Mouse (Mus musculus): ENCODE measurements around the gene Cst12. TPM values are rescaled to one million over a fixed set of nuclear protein-coding genes. Genes with fewer than 3 reads are reported as not detected.

Cst12 gene
- polyA plus RNA-seq, 1 experiment = not detected

- WGBS = 16% methylated on average over 1 of the region's 1 CpGs
- TF ChIP-seq POLR2A (IDR thresholded peaks at IDR 0.05; ENCODE audit: insufficient read depth, low read depth, low read length) = no peak
- TF ChIP-seq CTCF (IDR thresholded peaks at IDR 0.05; ENCODE audit: insufficient read depth, low read depth, low read length) = no peak
- Histone ChIP-seq H3K4me1 (ENCODE audit: control insufficient read depth, insufficient read depth, low read length) (no peaks in the 10 kb centered on the region), H3K27ac (ENCODE audit: insufficient read depth, low read depth, low read length) (no peak within 1 kb of the TSS), H3K4me3 (ENCODE audit: insufficient read depth, low read depth, low read length) (no peak within 1 kb of the TSS)
Observed at GRCm38 (mm10) chr2:148781709-148782108, 7.5 kb upstream of the Cst12 start, which contains the start of gene 8030411F24Rik. Gene 8030411F24Rik, plus strand, starts transcription at chr2:148782009.

GRCm38 (mm10) chr2:148798485-148798884, 9.3 kb downstream of the Cst12 start, which contains the start of gene Cst8:
Gene Cst8, plus strand, starts transcription at chr2:148798785.
- WGBS = 100% methylated on average over 1 of the region's 1 CpGs
- TF ChIP-seq CTCF (IDR thresholded peaks at IDR 0.05; ENCODE audit: insufficient read depth, low read depth, low read length) (no peak), POLR2A (IDR thresholded peaks at IDR 0.05; ENCODE audit: insufficient read depth, low read depth, low read length) (no peak)
- Histone ChIP-seq H3K4me3 (ENCODE audit: insufficient read depth, low read depth, low read length) (no peak within 1 kb of the TSS), H3K4me1 (ENCODE audit: control insufficient read depth, insufficient read depth, low read length) (no peaks in the 10 kb centered on the region), H3K27ac (ENCODE audit: insufficient read depth, low read depth, low read length) (no peak within 1 kb of the TSS)

DNA sequence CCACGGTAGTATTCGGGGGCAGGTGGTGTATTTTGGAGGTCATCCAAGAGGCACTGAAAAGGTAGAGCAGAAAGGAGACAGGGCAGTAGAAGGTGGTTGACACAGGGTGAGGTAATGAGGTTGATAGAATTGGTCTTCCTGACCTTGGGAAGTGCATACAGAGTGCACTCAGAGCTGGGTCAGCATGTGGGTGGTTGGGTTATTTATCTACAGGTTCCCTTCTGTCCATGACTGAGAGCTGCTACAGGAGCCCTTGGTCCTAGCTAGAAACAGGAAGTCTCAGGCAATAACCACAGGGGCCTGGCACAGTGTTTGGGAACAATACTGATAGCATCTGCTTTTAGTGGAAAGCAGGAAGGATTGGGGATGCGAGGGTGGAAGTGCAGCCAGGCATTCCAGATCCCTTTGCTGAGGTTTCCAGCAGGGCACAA, 12.3 kb downstream of the Cst12 start:
- no peak for TF ChIP-seq CTCF (IDR thresholded peaks at IDR 0.05; ENCODE audit: insufficient read depth, low read depth, low read length)
- no peak overlapping the region for H3K27ac ChIP-seq (ENCODE audit: insufficient read depth, low read depth, low read length)
- no peaks in the 10 kb centered on the region for H3K4me1 ChIP-seq (ENCODE audit: control insufficient read depth, insufficient read depth, low read length)
- H3K4me3 ChIP-seq (ENCODE audit: insufficient read depth, low read depth, low read length) = no peak overlapping the region
- 55% methylated on average over 3 of the region's 3 CpGs for WGBS

- Histone ChIP-seq H3K4me3 (ENCODE audit: insufficient read depth, low read depth, low read length) (no peak overlapping the region), H3K4me1 (ENCODE audit: control insufficient read depth, insufficient read depth, low read length) (no peaks in the 10 kb centered on the region), H3K27ac (ENCODE audit: insufficient read depth, low read depth, low read length) (no peak overlapping the region)
- 72% methylated on average over 6 of the region's 6 CpGs for WGBS
- no peak for TF ChIP-seq POLR2A (IDR thresholded peaks at IDR 0.05; ENCODE audit: insufficient read depth, low read depth, low read length)
- TF ChIP-seq CTCF (IDR thresholded peaks at IDR 0.05; ENCODE audit: insufficient read depth, low read depth, low read length) = no peak
Observed at GRCm38 (mm10) chr2:148806696-148807095, 17.5 kb downstream of the Cst12 start.

DNA sequence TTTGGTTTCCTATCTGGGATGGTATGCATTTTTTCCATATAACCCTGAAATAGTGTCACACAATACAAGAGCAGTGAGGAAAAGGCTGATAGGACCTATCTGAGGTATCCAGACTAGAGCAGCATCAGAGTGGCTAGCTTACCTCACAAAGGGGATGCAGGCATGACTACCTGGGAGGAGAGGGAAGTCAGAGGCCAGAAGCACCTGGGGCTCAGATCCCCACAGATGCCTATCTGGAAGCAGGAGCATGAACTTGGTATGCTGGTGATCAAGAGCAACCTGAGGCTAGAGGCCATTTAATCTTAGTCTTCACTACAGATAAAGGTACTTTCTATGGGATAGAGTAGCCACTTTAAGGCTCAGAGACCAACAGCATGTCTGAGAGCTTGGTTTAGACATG, 30.7 kb downstream of the Cst12 start, which contains the start of gene Cst13:
TSS of gene Cst13 (plus strand) at position 173 of the 400 bp plus-strand sequence.
- no peaks in the 10 kb centered on the region for H3K4me1 ChIP-seq (ENCODE audit: control insufficient read depth, insufficient read depth, low read length)
- no peak within 1 kb of the TSS for H3K27ac ChIP-seq (ENCODE audit: insufficient read depth, low read depth, low read length)
- no peak within 1 kb of the TSS for H3K4me3 ChIP-seq (ENCODE audit: insufficient read depth, low read depth, low read length)
- no peak for TF ChIP-seq CTCF (IDR thresholded peaks at IDR 0.05; ENCODE audit: insufficient read depth, low read depth, low read length)
- no peak for TF ChIP-seq POLR2A (IDR thresholded peaks at IDR 0.05; ENCODE audit: insufficient read depth, low read depth, low read length)

- WGBS = 82% methylated on average over 1 of the region's 1 CpGs
- Histone ChIP-seq H3K4me3 (ENCODE audit: insufficient read depth, low read depth, low read length) (no peak overlapping the region), H3K27ac (ENCODE audit: insufficient read depth, low read depth, low read length) (no peak overlapping the region), H3K4me1 (ENCODE audit: control insufficient read depth, insufficient read depth, low read length) (no peaks in the 10 kb centered on the region)
- TF ChIP-seq POLR2A (IDR thresholded peaks at IDR 0.05; ENCODE audit: insufficient read depth, low read depth, low read length) (no peak), CTCF (IDR thresholded peaks at IDR 0.05; ENCODE audit: insufficient read depth, low read depth, low read length) (no peak)
Observed at GRCm38 (mm10) chr2:148825986-148826385, 36.8 kb downstream of the Cst12 start.

GRCm38 (mm10) chr2:148834912-148835311, 45.8 kb downstream of the Cst12 start, which contains the start of gene Cst9:
Gene Cst9, plus strand, starts transcription at chr2:148835147.
- Histone ChIP-seq H3K4me3 (ENCODE audit: insufficient read depth, low read depth, low read length) (no peak within 1 kb of the TSS), H3K27ac (ENCODE audit: insufficient read depth, low read depth, low read length) (no peak within 1 kb of the TSS), H3K4me1 (ENCODE audit: control insufficient read depth, insufficient read depth, low read length) (no peaks in the 10 kb centered on the region)
- WGBS = 73% methylated on average over 4 of the region's 4 CpGs
- no peak for TF ChIP-seq POLR2A (IDR thresholded peaks at IDR 0.05; ENCODE audit: insufficient read depth, low read depth, low read length)
- no peak for TF ChIP-seq CTCF (IDR thresholded peaks at IDR 0.05; ENCODE audit: insufficient read depth, low read depth, low read length)

- WGBS = 86% methylated on average over 5 of the region's 5 CpGs
- no peaks in the 10 kb centered on the region for H3K4me1 ChIP-seq (ENCODE audit: control insufficient read depth, insufficient read depth, low read length)
- TF ChIP-seq CTCF (IDR thresholded peaks at IDR 0.05; ENCODE audit: insufficient read depth, low read depth, low read length) (no peak), POLR2A (IDR thresholded peaks at IDR 0.05; ENCODE audit: insufficient read depth, low read depth, low read length) (no peak)
Observed at GRCm38 (mm10) chr2:148838075-148838777, 49.1 kb downstream of the Cst12 start.

DNA sequence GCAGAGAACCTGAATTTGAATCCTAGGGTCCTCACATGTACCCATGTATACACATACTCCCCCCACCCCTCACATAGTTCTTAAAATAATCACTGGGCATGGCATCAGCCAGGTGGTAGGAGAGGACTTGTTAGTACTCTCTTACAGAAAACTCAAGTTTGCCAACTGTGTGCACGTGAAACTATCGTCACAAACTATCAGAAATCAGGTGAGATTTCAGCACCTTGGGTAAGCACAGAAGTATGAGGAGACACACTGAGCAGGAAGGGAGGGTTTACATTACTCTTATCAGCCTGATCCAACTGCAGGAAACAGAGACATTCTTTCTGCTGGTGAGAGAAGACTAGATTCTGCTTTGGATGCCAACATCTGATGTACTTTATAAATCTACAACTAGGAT, 50.1 kb downstream of the Cst12 start:
- WGBS = 86% methylated on average over 2 of the region's 2 CpGs
- no peaks in the 10 kb centered on the region for H3K4me1 ChIP-seq (ENCODE audit: control insufficient read depth, insufficient read depth, low read length)
- no peak overlapping the region for H3K4me3 ChIP-seq (ENCODE audit: insufficient read depth, low read depth, low read length)
- no peak for TF ChIP-seq POLR2A (IDR thresholded peaks at IDR 0.05; ENCODE audit: insufficient read depth, low read depth, low read length)
- TF ChIP-seq CTCF (IDR thresholded peaks at IDR 0.05; ENCODE audit: insufficient read depth, low read depth, low read length) = no peak
- no peak overlapping the region for H3K27ac ChIP-seq (ENCODE audit: insufficient read depth, low read depth, low read length)

More at GRCm38 (mm10) chr2:148838075-148838777, 49.1 kb downstream of the Cst12 start:
- no peak overlapping the region for H3K27ac ChIP-seq (ENCODE audit: insufficient read depth, low read depth, low read length)
- H3K4me3 ChIP-seq (ENCODE audit: insufficient read depth, low read depth, low read length) = no peak overlapping the region

Other genes with a start within 250 kb of the Cst12 start
- gene Nxt1, start 116.8 kb upstream of the Cst12 start, polyA plus RNA-seq (2012; ENCODE audit: insufficient read depth, insufficient read length, low replicate concordance, missing spikeins) = not detected in 2 replicates
- not detected in 2 replicates for gene Gzf1, start 108.3 kb upstream of the Cst12 start, polyA plus RNA-seq (2012; ENCODE audit: insufficient read depth, insufficient read length, low replicate concordance, missing spikeins)
- 141 and 208 TPM in 2 replicates for gene Napb, start 56.9 kb upstream of the Cst12 start, polyA plus RNA-seq (2012; ENCODE audit: insufficient read depth, insufficient read length, low replicate concordance, missing spikeins)
- gene Cstl1, start 39.0 kb upstream of the Cst12 start, polyA plus RNA-seq (2012; ENCODE audit: insufficient read depth, insufficient read length, low replicate concordance, missing spikeins) = not detected in 2 replicates
- gene Cst11, start 17.9 kb upstream of the Cst12 start, polyA plus RNA-seq (2012; ENCODE audit: insufficient read depth, insufficient read length, low replicate concordance, missing spikeins) = not detected in 2 replicates
- not detected in 2 replicates for gene 8030411F24Rik, start 7.4 kb upstream of the Cst12 start, polyA plus RNA-seq (2012; ENCODE audit: insufficient read depth, insufficient read length, low replicate concordance, missing spikeins)
- gene Cst8, start 9.4 kb downstream of the Cst12 start, polyA plus RNA-seq (2012; ENCODE audit: insufficient read depth, insufficient read length, low replicate concordance, missing spikeins) = not detected in 2 replicates
- not detected in 2 replicates for gene Cst13, start 30.7 kb downstream of the Cst12 start, polyA plus RNA-seq (2012; ENCODE audit: insufficient read depth, insufficient read length, low replicate concordance, missing spikeins)
- gene Cst9, start 45.8 kb downstream of the Cst12 start, polyA plus RNA-seq (2012; ENCODE audit: insufficient read depth, insufficient read length, low replicate concordance, missing spikeins) = not detected in 2 replicates
- gene 9230104L09Rik, start 75.7 kb downstream of the Cst12 start, polyA plus RNA-seq (2012; ENCODE audit: insufficient read depth, insufficient read length, low replicate concordance, missing spikeins) = not detected in 2 replicates
- 616 and 1,102 TPM in 2 replicates for gene Cst3, start 86.3 kb downstream of the Cst12 start, polyA plus RNA-seq (2012; ENCODE audit: insufficient read depth, insufficient read length, low replicate concordance, missing spikeins)
- gene Gm1330, start 213.9 kb downstream of the Cst12 start, polyA plus RNA-seq (2012; ENCODE audit: insufficient read depth, insufficient read length, low replicate concordance, missing spikeins) = not detected in 2 replicates
- not detected in 2 replicates for gene Gm10750, start 227.9 kb downstream of the Cst12 start, polyA plus RNA-seq (2012; ENCODE audit: insufficient read depth, insufficient read length, low replicate concordance, missing spikeins)